Mouse (Mus musculus): Measurements from ENCODE around the gene Zfp2.

DNA sequence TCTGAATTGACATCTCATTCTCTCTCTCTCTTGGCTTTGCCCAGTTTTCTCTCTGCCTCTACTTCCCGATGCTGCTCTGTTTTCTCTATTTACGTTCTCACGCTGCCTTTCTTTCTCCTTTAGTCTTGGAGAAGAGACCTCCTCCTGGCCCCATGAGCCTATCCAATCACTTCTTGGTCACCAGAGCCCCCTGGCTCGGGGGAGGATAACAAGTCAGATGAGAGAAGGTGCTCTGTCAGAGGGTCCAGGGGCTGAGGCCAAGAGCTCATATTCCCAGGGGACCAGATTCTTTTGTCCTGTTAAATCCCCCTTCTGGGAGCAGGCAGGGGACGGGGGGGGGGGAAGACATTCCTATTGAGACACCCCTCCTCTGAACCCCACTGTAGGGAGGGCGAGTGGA, 37.7 kb upstream of the Zfp2 start, which contains the start of gene Prop1:
- TF ChIP-seq CTCF (IDR thresholded peaks at IDR 0.05; ENCODE audit: borderline replicate concordance, insufficient read depth, low read length) (no peak), POLR2A (IDR thresholded peaks at IDR 0.05; ENCODE audit: low read depth, low read length) (no peak)
